In genomic region chr12:115311956-115312355, GRCm38 (mm10) we compare ENCODE assay signal across 12 mouse cellular contexts.
DNase-seq lines count a peak whose midpoint lies in the region; ATAC-seq lines count a peak whose summit lies in the region.
"Had no signal": no experiment of that assay in that cellular context is flagged by ENCODE, and none has a peak within 500 bp of the region (broad histone marks: within the 10 kb centered on the region; RNA-seq: fewer than 3 reads in every experiment).

No protein-coding gene starts in this region.

- intact Hi-C loops in left cerebral cortex, postnatal 4 days (cut with DNase I): no loop called here

- no peaks in the 10 kb centered on the region for H3K4me1 ChIP-seq in hindbrain, embryonic 12.5 days
- H3K4me1 ChIP-seq: heart, embryonic 13.5 days; limb, embryonic 10.5 days had no signal

- no peak overlapping the region for H3K9ac ChIP-seq in hindbrain, embryonic 12.5 days
- H3K9ac ChIP-seq: heart, embryonic 13.5 days had no signal

- H3K36me3 ChIP-seq in hindbrain, embryonic 12.5 days: no peaks in the 10 kb centered on the region
- H3K36me3 ChIP-seq: heart, embryonic 13.5 days; limb, embryonic 10.5 days had no signal

- no peaks in the 10 kb centered on the region for H3K27me3 ChIP-seq in hindbrain, embryonic 12.5 days
- H3K27me3 ChIP-seq: heart, embryonic 13.5 days had no signal

- ATAC-seq in granulocyte monocyte progenitor cell, adult 5-6 weeks (replicated peaks; ENCODE audit: poor library complexity, severe bottlenecking): peak; percentile 99
- no peak for ATAC-seq in hindbrain, embryonic 12.5 days (ENCODE audit: low FRiP score)
- ATAC-seq: hindbrain, postnatal 0 days had no signal

- H3K4me2 ChIP-seq in hindbrain, embryonic 12.5 days (replicated peaks): no peak overlapping the region
- H3K4me2 ChIP-seq: heart, embryonic 13.5 days had no signal

- H3K27ac ChIP-seq in hindbrain, embryonic 12.5 days: no peak overlapping the region
- H3K27ac ChIP-seq: heart, embryonic 13.5 days; hindbrain, postnatal 0 days; limb, embryonic 10.5 days had no signal

- H3K4me3 ChIP-seq in hindbrain, embryonic 12.5 days: no peak overlapping the region
- H3K4me3 ChIP-seq: heart, embryonic 13.5 days; limb, embryonic 10.5 days had no signal

- DNase-seq in CD4-positive helper T cell, adult 2 months (ENCODE audit: low read depth, low spot score): peak; percentile 62
- peak; percentile 1 to 8 for DNase-seq in CD8-positive naive resting alpha-beta T cell, adult 2 months (ENCODE audit: low read depth in 2 of 2, low spot score in 2 of 2)
- peak; percentile 62 for DNase-seq in naive thymus-derived CD4-positive, alpha-beta T cell, adult 2 months (ENCODE audit: low read depth)
- DNase-seq in left cerebral cortex, postnatal 4 days: no peak
- no peak for DNase-seq in embryo, embryonic 10 days (ENCODE audit: low spot score)
- DNase-seq: cerebellum, postnatal 25 days; lung, postnatal 36 days had no signal

- peaks cover 11% of the 10 kb centered on the region; the same call in 1 of the 2 replicates for H3K9me3 ChIP-seq in hindbrain, embryonic 12.5 days (replicated peaks)
- H3K9me3 ChIP-seq: limb, embryonic 10.5 days had no signal

Comparison
In these comparisons a context has a peak if more than half of its experiments do, and no peak if none do; other contexts are left out.
1. DNase-seq: peak in CD4-positive helper T cell, adult 2 months (single experiment), CD8-positive naive resting alpha-beta T cell, adult 2 months (2 of 2) and naive thymus-derived CD4-positive, alpha-beta T cell, adult 2 months (single experiment); none in left cerebral cortex, postnatal 4 days (single experiment) and embryo, embryonic 10 days (single experiment).